Mouse (Mus musculus): ENCODE measurements at regions not wholly inside any gene's neighbourhood (a gene's known extent, or its start where the extent isn't known, plus 50 kb on each side); places are given as distances from the start of the nearest gene placed in this dataset.

DNA sequence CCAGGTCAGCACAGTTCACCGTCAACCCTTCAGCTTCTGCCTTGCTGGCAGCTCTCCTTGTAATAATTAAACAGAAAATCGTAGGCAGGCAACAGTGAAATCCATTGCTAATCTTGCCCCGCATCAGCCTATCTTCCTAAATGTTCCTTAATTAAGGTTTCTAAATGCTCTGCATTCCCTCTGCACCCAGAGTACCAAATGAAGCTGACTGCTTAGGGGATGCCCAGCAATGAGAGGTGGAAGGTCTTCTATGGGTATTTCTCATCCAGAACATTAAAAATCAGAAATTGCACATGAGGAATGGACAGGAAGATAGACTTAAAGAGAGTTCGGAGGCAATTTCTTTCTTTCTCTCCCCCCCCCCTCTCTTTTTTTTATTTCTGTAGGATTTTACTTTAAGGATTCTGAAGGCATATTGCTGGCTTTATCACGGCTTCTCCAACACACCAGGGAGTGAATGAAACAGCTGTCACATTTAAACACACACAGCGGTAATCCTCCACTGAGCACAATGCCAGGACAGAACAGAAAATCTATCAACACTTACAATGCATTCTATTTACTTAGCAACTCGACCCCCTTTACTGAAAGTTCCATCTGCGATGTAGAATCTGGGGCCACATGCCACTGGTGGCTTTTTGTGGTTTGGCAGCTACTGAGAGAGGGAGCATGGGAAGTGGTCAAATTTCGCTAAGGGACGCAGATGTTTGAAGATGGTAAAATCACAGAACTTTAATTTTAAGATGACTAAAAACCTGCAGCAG, 584.2 kb upstream of the Kirrel3 start:
- DNase-seq (ENCODE audit: low read depth in 1 of 2, low spot score in 2 of 2), result no peak

DNA sequence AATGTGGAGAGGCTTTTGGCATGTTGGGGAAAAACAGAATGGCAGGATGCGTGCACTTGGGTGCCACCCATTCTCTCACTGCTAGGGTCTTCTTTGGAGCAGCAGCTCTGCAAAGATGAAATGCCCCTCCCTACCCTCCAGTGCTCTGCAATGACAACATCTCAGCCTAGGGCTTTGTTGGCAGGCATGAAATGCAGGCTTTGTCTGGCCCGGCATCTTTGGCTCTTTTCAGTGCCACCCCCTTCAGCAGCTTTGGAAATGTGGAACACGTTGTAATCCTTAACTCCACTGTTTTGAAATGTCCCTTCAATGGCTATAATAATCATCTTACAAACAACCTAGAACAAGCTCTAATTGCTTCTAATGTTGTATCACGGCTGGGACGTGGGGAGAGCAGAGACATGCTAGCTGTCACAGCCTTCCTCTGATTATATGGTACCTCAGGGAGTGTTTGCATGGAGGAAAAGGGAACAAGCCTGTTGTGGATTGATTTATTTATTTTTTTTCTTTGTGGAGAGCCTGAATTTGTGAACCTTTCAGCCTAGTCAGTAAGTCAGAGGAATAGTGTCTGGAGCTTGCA, 581.6 kb upstream of the Kirrel3 start:
- no peak for DNase-seq (ENCODE audit: low read depth in 1 of 2, low spot score in 2 of 2)

DNA sequence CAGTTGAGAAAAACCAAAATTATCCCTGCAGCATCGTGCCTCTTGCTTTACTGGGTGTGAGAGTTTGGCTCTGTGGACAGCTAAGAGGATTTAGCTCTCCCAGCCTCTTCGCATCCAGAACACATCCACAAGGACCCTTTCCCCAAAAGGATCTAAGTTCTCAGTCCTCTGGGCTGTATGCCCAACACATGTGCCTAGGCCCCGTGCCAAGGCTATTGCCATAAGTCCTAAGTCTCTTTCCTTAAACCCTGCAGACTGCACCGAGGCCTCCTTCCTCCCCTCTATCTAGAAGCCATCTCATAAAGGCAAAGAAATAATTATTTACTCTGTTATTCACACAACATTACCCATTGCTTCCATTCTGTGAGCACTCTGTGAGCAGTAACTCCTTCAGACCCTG, 570.8 kb upstream of the Kirrel3 start:
- DNase-seq (ENCODE audit: low read depth in 1 of 2, low spot score in 2 of 2), result no peak

- DNase-seq (ENCODE audit: low read depth in 1 of 2, low spot score in 2 of 2), result no peak
Observed at GRCm38 (mm10) chr9:33915349-33916056, 570.2 kb upstream of the Kirrel3 start.

GRCm38 (mm10) chr9:33930286-33930685, 555.4 kb upstream of the Kirrel3 start:
- DNase-seq (ENCODE audit: low read depth in 1 of 2, low spot score in 2 of 2), result no peak

DNA sequence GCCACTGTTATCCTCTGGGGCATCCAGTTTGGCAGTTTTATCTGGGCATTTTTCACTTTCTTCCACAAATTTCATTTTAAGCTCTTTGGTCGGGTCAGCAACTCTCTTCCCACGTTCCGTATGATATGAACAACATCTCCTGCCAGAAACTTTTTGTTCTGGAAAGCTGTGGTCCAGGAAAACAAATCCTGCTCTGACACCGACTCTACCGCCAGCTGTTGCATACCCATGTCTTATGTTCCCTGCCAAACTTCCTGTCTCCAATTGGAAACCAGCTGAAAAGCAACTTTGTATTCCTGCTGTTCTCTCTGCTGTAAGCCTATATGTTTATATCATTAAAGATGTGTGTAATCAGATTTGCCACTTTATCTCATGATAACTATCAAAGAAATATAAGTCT, 551.6 kb upstream of the Kirrel3 start:
- no peak for DNase-seq (ENCODE audit: low read depth in 1 of 2, low spot score in 2 of 2)

DNA sequence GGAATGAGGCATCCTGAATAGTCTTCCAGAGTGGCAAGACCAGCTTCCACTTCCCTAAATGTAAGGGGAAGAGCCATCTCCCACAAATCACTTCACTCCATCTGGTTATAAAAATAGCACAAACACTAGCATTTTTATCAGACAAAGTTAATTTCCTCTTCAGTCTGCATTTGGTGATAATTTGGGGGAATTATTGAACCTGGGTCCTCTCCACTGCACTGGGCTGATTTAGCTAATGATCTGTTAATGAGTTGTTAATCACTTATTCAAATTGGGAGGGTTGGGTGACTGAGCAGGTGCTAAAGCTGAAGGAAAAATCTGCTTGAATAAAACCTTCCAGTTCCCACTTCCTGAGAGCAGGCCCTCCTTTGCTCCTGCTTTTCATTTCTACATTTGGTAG, 531.4 kb upstream of the Kirrel3 start:
- DNase-seq (ENCODE audit: low read depth in 1 of 2, low spot score in 2 of 2), result no peak
